Mouse (Mus musculus): ENCODE measurements around the gene H2-DMb2. TPM values are rescaled to one million over a fixed set of nuclear protein-coding genes. Genes with fewer than 3 reads are reported as not detected.

H2-DMb2 gene
- polyA plus RNA-seq, 1 experiment from 2014 or later: 0.23 TPM

GRCm38 (mm10) chr17:34107109-34107867 lies 35.8 kb upstream of the H2-DMb2 start:
- no peak for ATAC-seq (ENCODE audit: low FRiP score, low read depth)
- WGBS: 84% methylated on average over 7 of the region's 7 CpGs

GRCm38 (mm10) chr17:34108460-34108859 lies 34.6 kb upstream of the H2-DMb2 start:
- 83% methylated on average over 5 of the region's 6 CpGs for WGBS
- no peak overlapping the region for H3K9ac ChIP-seq
- no peak overlapping the region for H3K4me2 ChIP-seq (replicated peaks)
- no peaks in the 10 kb centered on the region for H3K27me3 ChIP-seq (replicated peaks)
- no peak overlapping the region for H3K4me3 ChIP-seq
- H3K9me3 ChIP-seq: no peaks in the 10 kb centered on the region; the same call in 1 of the 2 replicates
- H3K4me1 ChIP-seq: no peaks in the 10 kb centered on the region; the same call in 1 of the 2 replicates
- H3K36me3 ChIP-seq: peaks cover 44% of the 10 kb centered on the region
- H3K27ac ChIP-seq: no peak overlapping the region
- no peak for ATAC-seq (ENCODE audit: low FRiP score, low read depth)

More at GRCm38 (mm10) chr17:34107109-34107867, 35.8 kb upstream of the H2-DMb2 start:
- Histone ChIP-seq H3K9me3 (no peaks in the 10 kb centered on the region; the same call in 1 of the 2 replicates), H3K27ac (no peak overlapping the region), H3K9ac (no peak overlapping the region), H3K4me2 (replicated peaks) (no peak overlapping the region), H3K36me3 (peaks cover 33% of the 10 kb centered on the region), H3K4me3 (no peak overlapping the region), H3K27me3 (replicated peaks) (no peaks in the 10 kb centered on the region), H3K4me1 (no peaks in the 10 kb centered on the region; the same call in 1 of the 2 replicates)

GRCm38 (mm10) chr17:34109038-34109805 lies 33.9 kb upstream of the H2-DMb2 start:
- WGBS: 84% methylated on average over 14 of the region's 14 CpGs
- no peaks in the 10 kb centered on the region for H3K27me3 ChIP-seq (replicated peaks)
- no peak overlapping the region for H3K9ac ChIP-seq
- H3K4me2 ChIP-seq (replicated peaks): no peak overlapping the region
- no peak for ATAC-seq (ENCODE audit: low FRiP score, low read depth)
- no peak overlapping the region for H3K27ac ChIP-seq
- H3K4me3 ChIP-seq: no peak overlapping the region
- H3K9me3 ChIP-seq: no peaks in the 10 kb centered on the region; the same call in 1 of the 2 replicates
- peaks cover 52% of the 10 kb centered on the region for H3K36me3 ChIP-seq
- no peaks in the 10 kb centered on the region; the same call in 1 of the 2 replicates for H3K4me1 ChIP-seq

- Histone ChIP-seq H3K9me3 (no peaks in the 10 kb centered on the region), H3K27me3 (replicated peaks) (no peaks in the 10 kb centered on the region), H3K4me1 (no peaks in the 10 kb centered on the region; the same call in 1 of the 2 replicates), H3K9ac (no peak overlapping the region), H3K27ac (no peak overlapping the region), H3K36me3 (peaks cover 58% of the 10 kb centered on the region), H3K4me2 (replicated peaks) (no peak overlapping the region), H3K4me3 (no peak overlapping the region)
- peak; percentile 29; the same call in 1 of the 2 replicates for ATAC-seq (ENCODE audit: low FRiP score, low read depth)
- 77% methylated on average over 3 of the region's 3 CpGs for WGBS
These were observed 33.3 kb upstream of the H2-DMb2 start for GRCm38 (mm10) chr17:34109806-34110195.

GRCm38 (mm10) chr17:34110309-34110708 lies 32.8 kb upstream of the H2-DMb2 start:
- no peak overlapping the region for H3K4me2 ChIP-seq (replicated peaks)
- no peaks in the 10 kb centered on the region; the same call in 1 of the 2 replicates for H3K4me1 ChIP-seq
- H3K9me3 ChIP-seq: no peaks in the 10 kb centered on the region
- H3K36me3 ChIP-seq: peaks cover 63% of the 10 kb centered on the region
- H3K27ac ChIP-seq: no peak overlapping the region
- 66% methylated on average over 8 of the region's 8 CpGs for WGBS
- ATAC-seq (ENCODE audit: low FRiP score, low read depth): no peak
- H3K4me3 ChIP-seq: no peak overlapping the region
- H3K9ac ChIP-seq: no peak overlapping the region
- H3K27me3 ChIP-seq (replicated peaks): no peaks in the 10 kb centered on the region

- peaks cover 88% of the 10 kb centered on the region for H3K36me3 ChIP-seq
- no peak overlapping the region for H3K9ac ChIP-seq
- H3K27me3 ChIP-seq (replicated peaks): no peaks in the 10 kb centered on the region
- H3K4me1 ChIP-seq: peaks cover 13% of the 10 kb centered on the region
- H3K4me2 ChIP-seq (replicated peaks): no peak overlapping the region
- 92% methylated on average over 7 of the region's 7 CpGs for WGBS
- ATAC-seq (ENCODE audit: low FRiP score, low read depth): no peak
- H3K27ac ChIP-seq: no peak overlapping the region
- H3K9me3 ChIP-seq: no peaks in the 10 kb centered on the region
- H3K4me3 ChIP-seq: no peak overlapping the region
These were observed 29.0 kb upstream of the H2-DMb2 start for GRCm38 (mm10) chr17:34114114-34114513.

- WGBS: 43% methylated on average over 7 of the region's 7 CpGs
- Histone ChIP-seq H3K36me3 (peaks cover 63% of the 10 kb centered on the region), H3K27ac (no peak overlapping the region), H3K27me3 (replicated peaks) (no peaks in the 10 kb centered on the region), H3K9ac (peak overlapping the region; percentile 96), H3K4me2 (replicated peaks) (peak overlapping the region; percentile 99), H3K4me3 (peak overlapping the region; percentile 96), H3K9me3 (no peaks in the 10 kb centered on the region), H3K4me1 (peaks cover 13% of the 10 kb centered on the region)
- no peak for ATAC-seq (ENCODE audit: low FRiP score, low read depth)
These were observed 26.3 kb upstream of the H2-DMb2 start for GRCm38 (mm10) chr17:34116736-34117370.

GRCm38 (mm10) chr17:34117421-34118112 lies 25.5 kb upstream of the H2-DMb2 start:
- 1% methylated on average over 5 of the region's 5 CpGs for WGBS
- Histone ChIP-seq H3K4me3 (peak overlapping the region; percentile 96), H3K9ac (peak overlapping the region; percentile 96), H3K4me1 (peaks cover 13% of the 10 kb centered on the region), H3K36me3 (peaks cover 55% of the 10 kb centered on the region), H3K27ac (no peak overlapping the region), H3K4me2 (replicated peaks) (peak overlapping the region; percentile 99), H3K27me3 (replicated peaks) (no peaks in the 10 kb centered on the region), H3K9me3 (no peaks in the 10 kb centered on the region)
- ATAC-seq (ENCODE audit: low FRiP score, low read depth): no peak

GRCm38 (mm10) chr17:34118113-34118872 lies 24.8 kb upstream of the H2-DMb2 start:
- peak overlapping the region; percentile 96 for H3K4me3 ChIP-seq
- no peaks in the 10 kb centered on the region for H3K9me3 ChIP-seq
- peak overlapping the region; percentile 96 for H3K9ac ChIP-seq
- peaks cover 15% of the 10 kb centered on the region for H3K4me1 ChIP-seq
- peak overlapping the region; percentile 70; the same call in 1 of the 2 replicates for H3K27ac ChIP-seq
- no peak for ATAC-seq (ENCODE audit: low FRiP score, low read depth)
- H3K27me3 ChIP-seq (replicated peaks): no peaks in the 10 kb centered on the region
- H3K36me3 ChIP-seq: peaks cover 48% of the 10 kb centered on the region
- peak overlapping the region; percentile 99 for H3K4me2 ChIP-seq (replicated peaks)
- under 1% methylated on average over 64 of the region's 67 CpGs for WGBS

GRCm38 (mm10) chr17:34118873-34119248 lies 24.2 kb upstream of the H2-DMb2 start:
- Histone ChIP-seq H3K9me3 (no peaks in the 10 kb centered on the region), H3K9ac (peak overlapping the region; percentile 96), H3K36me3 (peaks cover 43% of the 10 kb centered on the region), H3K4me3 (peak overlapping the region; percentile 96), H3K4me2 (replicated peaks) (peak overlapping the region; percentile 99), H3K27me3 (replicated peaks) (no peaks in the 10 kb centered on the region), H3K4me1 (peaks cover 21% of the 10 kb centered on the region), H3K27ac (peak overlapping the region; percentile 70)
- WGBS: 0% methylated on average over 38 of the region's 38 CpGs
- ATAC-seq (ENCODE audit: low FRiP score, low read depth): no peak; the same call in 1 of the 2 replicates
